Mouse (Mus musculus) heart, embryonic 16.5 days (tissue): ENCODE data around the gene Tbk1. TPM values are rescaled to one million over a fixed set of nuclear protein-coding genes. Genes with fewer than 3 reads are reported as not detected.

Source experiments
- ATAC-seq: fragments of 200-750 bp; cut with Nextera tagmentation; replicated peaks from 2 replicates; pipeline ENCODE4 v1.8.0; 2017; ENCODE audit warnings: moderate number of reproducible peaks; ENCODE audit not compliant: insufficient read depth, low FRiP score; ENCODE audit errors: extremely low read depth
- H3K27ac ChIP-seq: fragments of 300-500 bp; sonication (generic); 2 replicates; pipeline ENCODE4 v1.5.1; 2014; ENCODE audit warnings: mild to moderate bottlenecking, low read length, control low read depth, moderate library complexity
- H3K27me3 ChIP-seq: fragments of 300-500 bp; sonication (generic); 2 replicates; pipeline ENCODE4 v1.6.1; 2014; ENCODE audit warnings: low read length, mixed read lengths; ENCODE audit not compliant: control insufficient read depth, insufficient read depth
- H3K36me3 ChIP-seq: fragments of 300-500 bp; sonication (generic); 2 replicates; pipeline ENCODE4 v1.6.1; 2014; ENCODE audit not compliant: control insufficient read depth, insufficient read depth
- H3K4me1 ChIP-seq: fragments of 300-500 bp; sonication (generic); 2 replicates; pipeline ENCODE4 v1.6.1; 2014; ENCODE audit warnings: low read length, mixed read lengths; ENCODE audit not compliant: control insufficient read depth, insufficient read depth
- H3K4me2 ChIP-seq: fragments of 300-500 bp; sonication (generic); 2 replicates; pipeline ENCODE4 v1.6.1; 2014; ENCODE audit warnings: low read depth, mild to moderate bottlenecking, control low read depth, low read length
- H3K4me3 ChIP-seq: fragments of 300-500 bp; sonication (generic); 2 replicates; pipeline ENCODE4 v1.5.1; 2014; ENCODE audit warnings: mild to moderate bottlenecking, control low read depth, low read length
- H3K9ac ChIP-seq: fragments of 300-500 bp; sonication (generic); 2 replicates; pipeline ENCODE4 v1.6.1; 2014; ENCODE audit warnings: low read length, control low read depth
- H3K9me3 ChIP-seq: fragments of 300-500 bp; sonication (generic); replicated peaks from 2 replicates; pipeline ENCODE4 v1.6.1; 2016; ENCODE audit warnings: low read length; ENCODE audit not compliant: control insufficient read depth
- WGBS: fragments of 180-500 bp; shearing (Covaris S2); extraction: QIAGEN DNeasy Blood & Tissue Kit; methylation state at CpG from one replicate; pipeline ENCODE4 v1.1.7; 2014; 5-methylcytosine and 5-hydroxymethylcytosine counted together
- polyA plus RNA-seq: library from polyadenylated mRNA; unstranded; fragments of >200 nt; fragmentation: Nextera tagmentation; extraction: Ambion mirVana; gene quantifications from 2 replicates; pipeline ENCODE4 v1.2.1, GENCODE M21; 2015

Gene Tbk1
- polyA plus RNA-seq, 1 experiment from 2014 or later: 27.9 TPM

- Histone ChIP-seq H3K9me3 (no peaks in the 10 kb centered on the region), H3K27ac (no peak overlapping the region), H3K4me3 (no peak overlapping the region), H3K36me3 (no peaks in the 10 kb centered on the region), H3K4me1 (peaks cover 5% of the 10 kb centered on the region; the same call in 1 of the 2 replicates), H3K4me2 (no peak overlapping the region), H3K9ac (no peak overlapping the region), H3K27me3 (peaks cover 10% of the 10 kb centered on the region)
- no peak for ATAC-seq
- WGBS: 53% methylated on average over 4 of the region's 4 CpGs
Measured at GRCm38 (mm10) chr10:121534995-121535394, 51.6 kb downstream of the Tbk1 start.

- H3K4me1 ChIP-seq: peaks cover 5% of the 10 kb centered on the region; the same call in 1 of the 2 replicates
- ATAC-seq: no peak
- H3K27ac ChIP-seq: no peak overlapping the region
- peak overlapping the region; percentile 63 for H3K4me2 ChIP-seq
- peak overlapping the region; percentile 39 for H3K4me3 ChIP-seq
- H3K9me3 ChIP-seq: peaks cover 5% of the 10 kb centered on the region; the same call in 1 of the 2 replicates
- H3K27me3 ChIP-seq: peaks cover 10% of the 10 kb centered on the region
- WGBS: 6% methylated on average over 32 of the region's 32 CpGs
- H3K9ac ChIP-seq: peak overlapping the region; percentile 18; the same call in 1 of the 2 replicates
- no peaks in the 10 kb centered on the region for H3K36me3 ChIP-seq
Measured at GRCm38 (mm10) chr10:121533137-121533872, 53.3 kb downstream of the Tbk1 start.

- peaks cover 5% of the 10 kb centered on the region; the same call in 1 of the 2 replicates for H3K4me1 ChIP-seq
- H3K9ac ChIP-seq: no peak overlapping the region
- H3K4me3 ChIP-seq: no peak overlapping the region
- ATAC-seq: no peak
- 75% methylated on average over 5 of the region's 5 CpGs for WGBS
- peaks cover 10% of the 10 kb centered on the region for H3K27me3 ChIP-seq
- H3K36me3 ChIP-seq: no peaks in the 10 kb centered on the region
- no peak overlapping the region for H3K27ac ChIP-seq
- no peak overlapping the region for H3K4me2 ChIP-seq
- peaks cover 5% of the 10 kb centered on the region; the same call in 1 of the 2 replicates for H3K9me3 ChIP-seq
Measured at GRCm38 (mm10) chr10:121531541-121531940, 55.0 kb downstream of the Tbk1 start.

GRCm38 (mm10) chr10:121530365-121531003 lies 56.1 kb downstream of the Tbk1 start:
- Histone ChIP-seq H3K4me2 (no peak overlapping the region), H3K36me3 (no peaks in the 10 kb centered on the region), H3K4me1 (peaks cover 5% of the 10 kb centered on the region; the same call in 1 of the 2 replicates), H3K9ac (no peak overlapping the region), H3K9me3 (peaks cover 5% of the 10 kb centered on the region; the same call in 1 of the 2 replicates), H3K27ac (no peak overlapping the region), H3K4me3 (no peak overlapping the region), H3K27me3 (peaks cover 10% of the 10 kb centered on the region)
- no peak for ATAC-seq
- 82% methylated on average over 8 of the region's 8 CpGs for WGBS

GRCm38 (mm10) chr10:121529261-121529660 lies 57.3 kb downstream of the Tbk1 start:
- H3K9ac ChIP-seq: no peak overlapping the region
- 94% methylated on average over 1 of the region's 1 CpGs for WGBS
- no peak overlapping the region for H3K4me2 ChIP-seq
- no peak overlapping the region for H3K4me3 ChIP-seq
- peaks cover 5% of the 10 kb centered on the region; the same call in 1 of the 2 replicates for H3K9me3 ChIP-seq
- ATAC-seq: no peak
- no peak overlapping the region for H3K27ac ChIP-seq
- H3K4me1 ChIP-seq: peaks cover 5% of the 10 kb centered on the region; the same call in 1 of the 2 replicates
- H3K36me3 ChIP-seq: no peaks in the 10 kb centered on the region
- H3K27me3 ChIP-seq: peaks cover 10% of the 10 kb centered on the region

- Histone ChIP-seq H3K4me2 (no peak overlapping the region), H3K36me3 (no peaks in the 10 kb centered on the region), H3K27me3 (peaks cover 10% of the 10 kb centered on the region), H3K9ac (no peak overlapping the region), H3K27ac (no peak overlapping the region), H3K9me3 (peaks cover 5% of the 10 kb centered on the region; the same call in 1 of the 2 replicates), H3K4me3 (no peak overlapping the region), H3K4me1 (peaks cover 3% of the 10 kb centered on the region; the same call in 1 of the 2 replicates)
- 74% methylated on average over 3 of the region's 3 CpGs for WGBS
- ATAC-seq: no peak
Measured at GRCm38 (mm10) chr10:121528470-121528869, 58.1 kb downstream of the Tbk1 start.

GRCm38 (mm10) chr10:121527114-121527513 lies 59.5 kb downstream of the Tbk1 start:
- no peaks in the 10 kb centered on the region for H3K4me1 ChIP-seq
- no peaks in the 10 kb centered on the region for H3K36me3 ChIP-seq
- peaks cover 7% of the 10 kb centered on the region for H3K27me3 ChIP-seq
- H3K4me3 ChIP-seq: no peak overlapping the region
- 83% methylated on average over 6 of the region's 6 CpGs for WGBS
- H3K9ac ChIP-seq: no peak overlapping the region
- H3K4me2 ChIP-seq: no peak overlapping the region
- no peak overlapping the region for H3K27ac ChIP-seq
- peaks cover 5% of the 10 kb centered on the region; the same call in 1 of the 2 replicates for H3K9me3 ChIP-seq
- no peak for ATAC-seq

GRCm38 (mm10) chr10:121520923-121521585 lies 65.5 kb downstream of the Tbk1 start:
- no peak overlapping the region; the same call in 1 of the 2 replicates for H3K9ac ChIP-seq
- H3K27me3 ChIP-seq: no peaks in the 10 kb centered on the region
- peaks cover 5% of the 10 kb centered on the region for H3K4me1 ChIP-seq
- no peaks in the 10 kb centered on the region for H3K9me3 ChIP-seq
- H3K4me3 ChIP-seq: no peak overlapping the region
- no peak overlapping the region for H3K27ac ChIP-seq
- no peak overlapping the region for H3K4me2 ChIP-seq
- no peak for ATAC-seq
- no peaks in the 10 kb centered on the region for H3K36me3 ChIP-seq
- WGBS: 39% methylated on average over 12 of the region's 12 CpGs
